Mouse (Mus musculus): ENCODE data around the gene Camk1. TPM values are rescaled to one million over a fixed set of nuclear protein-coding genes. Genes with fewer than 3 reads are reported as not detected.

Camk1 gene
- total RNA-seq, 2 experiments from 2014 or later: 65.9 to 68.5 TPM

DNA sequence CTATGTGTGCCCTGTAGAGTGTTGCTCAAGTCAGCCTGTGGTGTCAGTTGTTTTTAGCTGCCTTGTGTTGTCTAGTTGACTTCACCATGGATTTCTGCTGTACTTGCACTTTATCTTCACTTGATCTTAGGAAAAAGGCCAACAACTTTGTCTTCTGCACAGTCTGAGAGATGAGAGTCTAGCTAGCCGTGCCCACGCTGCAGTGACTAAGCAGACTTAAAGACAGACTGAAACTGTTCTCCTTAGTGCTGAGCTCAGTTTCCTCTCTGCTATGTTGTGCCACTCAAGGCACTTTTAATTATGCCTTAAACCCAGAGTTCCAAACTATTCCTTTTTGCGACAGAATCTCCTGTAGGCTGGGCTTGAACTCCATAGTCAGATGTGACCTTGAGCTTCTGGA is 27.8 kb downstream of the Camk1 start:
- no peak for DNase-seq (ENCODE audit: low spot score)
- intact Hi-C loops (cut with DNase I): no loop called here

DNA sequence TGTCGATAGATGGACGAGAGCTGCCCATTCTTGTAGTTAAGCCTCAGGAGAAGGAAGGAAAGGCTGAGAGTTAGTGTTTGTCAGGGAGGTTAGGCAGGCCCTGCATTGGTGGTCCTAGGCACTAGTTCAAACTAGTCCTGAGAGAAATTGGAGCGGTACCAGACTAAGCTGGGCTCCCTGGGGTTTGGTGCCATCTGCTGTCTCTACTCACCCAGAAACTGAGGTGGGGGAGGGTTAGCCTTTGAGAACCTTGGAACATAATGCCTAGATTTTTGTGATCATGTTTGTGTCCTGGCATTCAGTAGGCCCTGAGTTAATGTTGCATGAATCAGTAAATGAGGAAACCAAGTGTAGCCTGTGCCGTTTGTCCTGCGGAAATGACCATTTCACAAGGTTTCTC is 35.6 kb downstream of the Camk1 start:
- intact Hi-C loops (cut with DNase I): loop anchor here (5.0 to 10.0 kb wide), 2 partner anchors 233 to 261 kb away; partner anchors contain the start of genes Setd5 and Thumpd3
- DNase-seq (ENCODE audit: low spot score): no peak

DNA sequence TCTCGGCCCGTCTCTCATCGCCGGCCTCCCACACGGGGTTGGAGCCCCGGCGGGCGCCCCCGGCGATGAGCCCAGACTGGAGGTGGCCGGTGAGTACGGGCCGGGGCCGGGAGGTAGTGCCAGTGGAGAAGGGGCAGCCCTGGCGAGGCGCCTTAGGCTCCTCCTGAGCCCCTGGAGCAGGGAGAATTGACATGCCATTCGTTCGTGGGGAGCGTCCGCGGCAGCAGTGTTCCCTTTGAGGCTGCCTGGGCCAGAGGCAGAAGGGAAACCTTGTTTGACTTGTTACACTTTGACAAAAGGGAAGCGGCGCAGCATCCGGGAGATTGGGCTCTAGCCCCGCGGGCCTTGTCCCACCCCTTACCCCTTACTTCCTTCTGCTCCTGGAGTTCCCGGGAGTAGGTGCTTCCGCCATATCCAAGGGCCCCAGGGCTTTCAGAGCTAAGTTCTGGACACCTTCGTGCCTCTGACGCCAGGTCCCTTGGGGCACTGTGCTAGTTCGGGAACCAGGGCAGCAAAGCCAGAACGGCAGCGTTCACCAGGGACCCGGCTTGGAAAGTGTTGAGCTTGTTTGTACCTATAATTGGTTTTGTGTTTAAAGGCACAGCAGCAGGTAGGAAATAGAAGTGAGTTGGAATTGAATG is 36.2 kb downstream of the Camk1 start:
- peak; percentile 27 for DNase-seq (ENCODE audit: low spot score)
- intact Hi-C loops (cut with DNase I): loop anchor here (1.0 to 10.0 kb wide), 3 partner anchors 17 to 260 kb away; partner anchors contain the start of genes Setd5 and Thumpd3

DNA sequence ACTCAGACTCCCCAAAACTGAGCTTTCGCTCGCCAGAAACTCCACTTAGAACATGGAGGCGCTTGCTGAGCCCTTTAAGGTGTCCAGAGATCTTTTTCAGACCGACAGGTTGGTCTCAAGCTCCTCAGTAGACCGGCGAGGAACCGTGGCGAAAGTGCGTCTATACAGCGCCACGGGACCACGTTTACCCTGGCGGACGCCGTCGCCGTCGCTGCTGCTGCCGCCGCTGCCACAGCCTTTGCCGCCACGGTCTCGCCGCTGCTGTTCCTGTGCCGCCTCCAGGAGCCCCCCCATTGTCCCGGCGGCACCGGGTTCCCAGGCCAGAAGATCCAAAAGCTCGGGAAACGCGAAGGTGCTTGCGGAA is 36.8 kb downstream of the Camk1 start, which contains the start of gene Brpf1:
Gene Brpf1, plus strand, starts transcription at position 152 of the 364 bp plus-strand sequence.
- DNase-seq (ENCODE audit: low spot score): no peak
- intact Hi-C loops (cut with DNase I): loop anchor here (1.0 to 10.0 kb wide), 3 partner anchors 17 to 260 kb away; partner anchors contain the start of genes Setd5 and Thumpd3

DNA sequence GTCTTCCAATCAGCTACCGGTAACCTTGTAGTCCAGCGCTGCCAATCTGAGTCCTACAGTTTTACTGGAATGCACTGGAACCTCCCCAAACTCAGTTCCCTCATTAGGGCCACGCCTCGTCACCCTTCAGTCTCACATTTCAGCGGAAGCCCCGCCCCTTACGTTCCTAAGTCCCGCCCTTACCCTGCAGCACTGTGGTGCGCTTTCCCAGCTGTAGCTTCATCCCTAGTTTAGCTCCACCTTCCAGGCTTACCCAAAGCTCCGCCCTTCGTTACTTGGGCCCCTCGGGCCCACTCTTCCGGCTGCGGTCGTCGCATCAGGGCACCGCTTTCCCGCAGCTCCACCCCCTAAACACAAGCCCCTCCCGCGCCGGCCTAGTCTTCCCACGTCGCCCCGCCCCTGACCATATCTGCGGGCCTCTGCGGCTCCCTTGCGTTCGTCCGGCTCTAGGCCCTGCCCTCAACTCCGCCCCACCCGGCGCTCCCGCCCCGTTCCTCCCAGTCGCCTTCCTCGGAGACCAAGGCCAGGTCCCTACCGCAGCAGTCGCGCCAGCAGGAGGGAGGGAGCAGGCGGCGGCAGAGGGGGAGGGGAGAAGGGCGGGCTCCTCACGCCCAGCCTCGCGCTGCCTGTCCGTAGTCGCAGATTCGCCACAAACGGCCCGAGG is 37.3 kb downstream of the Camk1 start:
- peak; percentile 100 for DNase-seq (ENCODE audit: low spot score)
- intact Hi-C loops (cut with DNase I): loop anchor here (5.0 to 10.0 kb wide), 2 partner anchors 232 to 259 kb away; partner anchors contain the start of genes Setd5 and Thumpd3

DNA sequence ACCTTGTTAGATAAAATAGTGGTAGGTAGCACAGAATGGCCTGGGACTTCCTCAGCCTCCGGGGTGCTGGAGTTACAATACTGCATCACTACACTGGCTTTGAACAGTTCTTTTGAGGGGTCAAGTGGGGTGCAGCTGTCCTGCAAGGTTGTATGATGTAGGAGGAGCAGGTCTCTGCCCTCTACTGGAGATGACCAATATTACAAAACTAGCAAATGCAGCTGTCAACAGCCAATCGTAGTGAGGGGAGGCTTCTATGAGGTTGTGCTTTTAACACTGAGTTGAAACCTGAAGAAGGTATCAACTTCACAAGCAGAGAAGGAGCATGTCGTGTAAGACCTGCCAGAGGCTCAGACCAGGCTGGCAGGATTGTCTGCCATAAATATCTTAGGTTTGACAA is 41.5 kb downstream of the Camk1 start:
- intact Hi-C loops (cut with DNase I): loop anchor here (5.0 to 10.0 kb wide), 5 partner anchors 65 to 605 kb away; partner anchors contain the start of genes Mtmr14, Rad18 and Setd5
- DNase-seq (ENCODE audit: low spot score): no peak

DNA sequence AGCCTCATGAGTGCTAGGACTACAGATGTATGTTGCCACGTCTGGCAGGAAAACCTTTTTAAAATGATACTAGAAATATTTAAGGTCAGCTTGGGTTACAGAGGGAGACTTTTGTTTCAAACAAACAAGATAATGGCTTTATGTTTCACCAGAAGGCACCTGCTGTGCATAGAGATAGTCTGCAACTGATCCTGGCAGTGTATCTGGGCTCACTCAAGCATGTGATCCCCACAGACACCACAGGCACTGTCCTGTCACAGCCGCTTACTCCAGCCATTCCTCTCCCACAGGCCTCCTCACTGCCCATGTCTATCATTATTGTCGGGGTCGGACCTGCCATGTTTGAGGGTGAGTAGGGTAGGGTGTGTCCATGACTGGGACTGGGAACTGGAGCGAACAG is 42.4 kb downstream of the Camk1 start:
- DNase-seq (ENCODE audit: low spot score): no peak
- intact Hi-C loops (cut with DNase I): loop anchor here (5.0 to 10.0 kb wide), 5 partner anchors 64 to 604 kb away; partner anchors contain the start of genes Mtmr14, Rad18 and Setd5

DNA sequence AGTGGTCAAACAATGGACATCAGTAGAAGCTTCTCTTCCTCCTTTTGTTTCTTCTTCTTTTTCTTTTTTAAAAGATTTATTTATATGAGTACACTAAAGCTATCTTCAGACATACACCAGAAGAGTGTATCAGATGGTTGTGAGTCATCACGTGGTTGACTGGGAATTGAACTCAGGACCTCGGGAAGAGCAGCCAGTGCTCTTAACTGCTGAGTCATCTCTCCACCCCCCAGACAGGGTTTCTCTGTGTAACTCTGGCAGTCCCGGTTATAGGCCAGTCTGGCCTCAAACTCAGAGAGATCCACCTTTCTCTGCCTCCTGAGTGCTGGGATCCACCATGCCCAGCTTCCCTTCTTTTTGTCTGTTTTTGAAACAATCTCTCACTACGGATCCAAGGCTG is 47.1 kb downstream of the Camk1 start:
- intact Hi-C loops (cut with DNase I): no loop called here

DNA sequence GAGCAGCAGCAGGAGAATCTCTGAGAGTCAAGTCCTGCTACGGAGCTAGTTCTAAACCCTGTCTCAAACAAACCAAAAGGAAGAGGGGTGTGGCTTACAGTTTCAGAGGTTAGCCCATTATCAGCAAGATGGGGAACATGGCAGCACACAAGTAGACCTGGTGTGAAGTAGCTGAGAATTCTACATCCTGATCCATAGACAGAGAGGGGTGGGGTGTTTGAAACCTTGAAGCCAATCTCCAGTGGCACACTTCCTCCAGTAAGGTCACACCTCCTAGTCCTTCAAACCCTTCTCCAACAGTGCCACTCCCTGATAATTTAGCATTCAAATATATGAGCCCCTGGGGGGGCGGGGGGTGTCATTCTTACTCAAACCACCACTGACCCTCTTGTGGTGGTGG is 47.7 kb downstream of the Camk1 start:
- intact Hi-C loops (cut with DNase I): no loop called here
- DNase-seq (ENCODE audit: low spot score): no peak

More for the DNA sequence above, 47.1 kb downstream of the Camk1 start:
- no peak for DNase-seq (ENCODE audit: low spot score)

DNA sequence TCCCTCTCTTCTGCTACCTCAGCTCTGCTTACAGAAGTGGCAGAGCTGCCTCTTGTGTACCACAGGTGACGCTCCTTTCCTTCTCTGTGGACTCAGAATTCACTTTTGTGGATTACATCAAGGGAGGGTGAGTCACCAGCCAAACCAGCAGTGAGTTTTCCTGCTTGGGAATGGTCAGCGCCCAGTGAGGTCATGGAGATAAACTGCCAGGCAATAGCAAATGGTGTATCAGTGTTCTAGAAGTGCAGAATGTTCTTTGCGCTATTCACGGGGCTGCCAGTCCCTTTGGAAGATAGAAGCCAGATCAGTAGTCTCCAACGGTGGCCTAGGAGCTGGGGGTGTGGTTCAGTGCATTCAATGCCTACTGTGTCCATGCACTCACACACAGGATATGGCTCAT is 50.8 kb downstream of the Camk1 start:
- intact Hi-C loops (cut with DNase I): no loop called here
- DNase-seq (ENCODE audit: low spot score): no peak

DNA sequence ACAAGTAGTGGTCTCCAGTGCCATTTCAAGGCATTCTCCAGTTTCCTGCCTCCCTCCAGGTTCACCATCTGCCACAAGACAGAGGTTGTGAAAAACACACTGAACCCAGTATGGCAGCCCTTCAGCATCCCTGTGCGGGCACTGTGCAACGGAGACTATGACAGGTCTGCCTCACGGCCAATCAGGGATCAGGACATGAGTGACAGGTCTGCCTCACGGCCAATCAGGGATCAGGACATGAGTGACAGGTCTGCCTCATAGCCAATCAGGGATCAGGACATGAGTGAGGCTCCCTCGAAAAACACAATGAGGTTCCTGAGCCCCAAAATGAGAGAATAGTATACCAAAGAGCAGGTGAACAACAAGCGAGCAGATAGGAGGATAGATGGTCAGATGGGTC is 53.4 kb downstream of the Camk1 start:
- no peak for DNase-seq (ENCODE audit: low spot score)
- intact Hi-C loops (cut with DNase I): no loop called here

DNA sequence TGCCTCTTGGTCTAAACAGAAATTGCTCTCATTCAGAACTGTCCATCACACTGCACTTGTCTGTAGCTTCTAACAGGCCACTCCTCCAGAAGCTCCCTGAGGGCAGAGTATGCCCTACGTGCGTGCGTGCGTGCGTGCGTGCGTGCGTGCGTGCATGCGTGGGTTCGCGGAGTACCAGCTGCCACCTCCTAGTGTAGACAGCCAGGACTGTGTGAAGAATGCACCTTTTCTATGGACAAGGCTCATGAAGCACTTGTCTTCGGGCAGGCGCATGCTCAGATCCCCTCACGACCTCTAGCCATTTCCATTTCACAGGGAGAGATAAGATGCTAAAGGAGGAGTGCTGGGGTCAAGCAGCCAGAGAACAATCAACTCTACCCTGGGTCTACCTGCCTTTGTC is 54.4 kb downstream of the Camk1 start:
- intact Hi-C loops (cut with DNase I): no loop called here
- no peak for DNase-seq (ENCODE audit: low spot score)

DNA sequence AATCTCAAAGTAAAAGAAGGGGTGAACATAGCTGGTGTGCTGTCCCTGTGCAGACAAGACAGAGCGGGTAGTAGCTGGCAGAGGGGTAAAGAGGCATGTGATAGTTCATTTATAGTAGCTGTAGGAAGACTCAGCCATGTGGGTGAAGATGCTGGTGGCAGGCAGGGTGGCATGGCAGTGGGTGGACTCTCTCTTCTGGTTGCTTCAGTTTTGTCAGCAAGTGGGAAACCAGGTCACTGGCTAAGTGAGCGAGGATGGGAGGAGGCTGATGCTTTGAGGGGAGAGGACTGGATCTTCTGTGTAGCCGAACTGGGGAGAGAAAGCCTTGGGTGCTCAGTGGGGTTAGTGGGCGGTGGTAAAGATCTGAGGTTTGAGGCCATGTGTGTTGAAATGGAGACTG is 56.5 kb downstream of the Camk1 start:
- intact Hi-C loops (cut with DNase I): no loop called here
- DNase-seq (ENCODE audit: low spot score): no peak

DNA sequence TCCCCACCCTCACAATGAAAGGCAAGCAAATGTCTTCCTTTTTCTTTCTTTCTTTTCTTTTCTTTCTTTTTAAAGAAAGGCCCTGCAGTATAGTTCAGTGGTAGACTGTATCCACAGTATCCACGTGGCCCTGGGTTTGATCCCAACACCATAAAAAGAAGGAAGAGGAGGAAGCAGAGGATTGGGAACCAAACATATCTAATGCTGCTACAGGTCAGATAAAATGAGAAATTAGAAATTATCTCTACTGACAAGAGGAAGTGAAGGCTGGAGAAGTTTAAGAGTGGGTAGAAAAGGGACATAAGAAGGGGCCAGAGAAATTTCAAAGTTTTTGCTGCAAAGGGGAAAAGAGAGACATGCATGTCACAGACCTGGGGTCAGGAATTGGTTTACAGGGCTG is 57.5 kb downstream of the Camk1 start:
- DNase-seq (ENCODE audit: low spot score): no peak
- intact Hi-C loops (cut with DNase I): no loop called here

DNA sequence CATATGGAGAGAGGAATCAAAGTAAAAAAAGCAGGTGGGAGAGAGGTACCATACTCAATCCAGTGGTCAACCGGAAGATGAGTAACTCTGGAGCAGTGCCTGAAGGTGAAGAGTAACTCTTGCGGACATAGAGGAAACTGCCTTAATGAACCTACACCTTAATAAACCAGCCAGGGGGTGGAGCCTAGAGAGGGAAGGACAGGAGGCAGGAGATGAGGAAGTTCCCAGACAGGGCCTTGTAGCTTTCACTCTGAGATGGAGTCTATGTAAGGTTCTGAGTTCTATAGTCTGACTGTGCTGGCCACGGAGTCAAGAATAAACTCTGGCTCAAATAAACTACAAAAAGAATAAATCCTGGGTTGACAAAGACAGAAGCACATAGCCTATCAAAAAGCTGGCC is 58.9 kb downstream of the Camk1 start:
- DNase-seq (ENCODE audit: low spot score): no peak
- intact Hi-C loops (cut with DNase I): no loop called here

Other genes starting within 250 kb of the Camk1 start
- under 1 TPM; 0.29 to 0.34 TPM for gene Lhfpl4, start 148.6 kb downstream of the Camk1 start, total RNA-seq (2021)
- 10 to 100 TPM; 13.1 to 15.4 TPM for gene Mtmr14, start 106.1 kb downstream of the Camk1 start, total RNA-seq (2021)
- not detected for gene Cpne9, start 61.7 kb downstream of the Camk1 start, total RNA-seq (2021)
- 10 to 100 TPM; 12.7 to 15.8 TPM for gene Brpf1, start 36.8 kb downstream of the Camk1 start, total RNA-seq (2021)
- gene Ogg1, start 17.0 kb downstream of the Camk1 start, total RNA-seq (2021): 1 to 10 TPM; 4.4 to 4.8 TPM
- gene Tada3, start 33.9 kb upstream of the Camk1 start, total RNA-seq (2021): 10 to 100 TPM; 21.2 to 24.4 TPM
- gene Arpc4, start 34.1 kb upstream of the Camk1 start, total RNA-seq (2021): 10 to 100 TPM; 66.4 to 74.2 TPM
- gene Ttll3, start 45.3 kb upstream of the Camk1 start, total RNA-seq (2021): 1 to 10 TPM; 1.0 to 1.4 TPM
- gene Rpusd3, start 75.4 kb upstream of the Camk1 start, total RNA-seq (2021): 10 to 100 TPM; 10.3 to 11.5 TPM
- 1 to 10 TPM; 5.6 to 9.0 TPM for gene Cidec, start 91.8 kb upstream of the Camk1 start, total RNA-seq (2021)
- gene Jagn1, start 98.6 kb upstream of the Camk1 start, total RNA-seq (2021): 10 to 100 TPM; 22.2 TPM
- 1 to 10 TPM in 1 of 2 experiments, under 1 TPM in 1; 0.78 to 1.1 TPM for gene Il17re, start 114.5 kb upstream of the Camk1 start, total RNA-seq (2021)
- 10 to 100 TPM in 1 of 2 experiments, 1 to 10 TPM in 1; 8.2 to 10.0 TPM for gene Il17rc, start 127.4 kb upstream of the Camk1 start, total RNA-seq (2021)
- 10 to 100 TPM; 52.2 to 55.6 TPM for gene Creld1, start 139.3 kb upstream of the Camk1 start, total RNA-seq (2021)
- not detected for gene Prrt3, start 157.9 kb upstream of the Camk1 start, total RNA-seq (2021)
- 10 to 100 TPM; 57.4 to 60.9 TPM for gene Emc3, start 187.7 kb upstream of the Camk1 start, total RNA-seq (2021)
- under 1 TPM; 0.26 to 0.53 TPM for gene Fancd2, start 187.7 kb upstream of the Camk1 start, total RNA-seq (2021)

Measured in heart, postnatal 25 days (tissue).